Mouse (Mus musculus) kidney, adult 18-20 months (tissue): ENCODE measurements at regions not wholly inside any gene's neighbourhood (a gene's known extent, or its start where the extent isn't known, plus 50 kb on each side); places are given as distances from the start of the nearest gene placed in this dataset.

Experiments
- DNase-seq: peaks from one replicate; pipeline ENCODE4 v3.0.0; 2021

DNA sequence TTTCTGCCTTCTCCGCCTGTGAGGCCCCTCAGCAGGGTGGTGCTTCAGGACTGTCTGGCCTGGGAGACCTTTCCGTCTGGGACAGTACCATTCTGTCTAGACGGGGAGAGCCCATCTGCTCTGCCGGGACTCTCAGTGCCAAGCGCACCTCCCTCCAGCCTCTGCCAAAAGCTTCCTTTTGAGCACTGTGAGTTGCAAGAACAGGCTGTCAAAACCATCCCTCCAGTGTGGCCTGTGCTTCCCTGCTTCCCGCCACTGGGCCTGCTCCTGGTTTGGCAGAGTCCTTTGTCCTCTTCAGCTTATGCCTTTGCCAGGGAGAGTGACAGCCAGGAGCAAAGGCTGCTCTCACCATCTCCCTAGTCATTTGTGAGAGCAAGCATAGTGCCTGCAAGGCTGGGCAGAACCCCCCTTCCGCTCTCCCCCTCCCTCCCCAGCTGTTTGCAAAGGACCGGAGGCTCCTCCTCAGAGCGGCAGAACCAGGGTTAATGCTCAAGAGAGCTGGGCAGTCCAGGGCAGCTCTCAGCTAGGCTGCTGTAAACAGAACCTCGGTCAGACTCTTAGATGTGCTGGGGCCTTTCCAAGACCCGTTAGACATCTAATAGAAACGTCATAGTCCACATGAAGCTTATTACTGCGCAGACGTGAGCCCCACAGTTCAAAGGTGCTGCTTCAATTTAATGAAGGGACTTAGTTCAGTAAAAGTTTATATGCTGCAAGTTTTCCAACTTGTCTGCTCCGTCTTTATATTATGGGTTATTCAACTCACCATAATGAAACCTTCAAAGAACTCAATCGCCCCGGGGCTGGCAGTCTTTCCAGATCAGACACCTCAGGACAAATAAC lies 247.2 kb downstream of the Irs2 start:
- DNase-seq = peak; percentile 22

DNA sequence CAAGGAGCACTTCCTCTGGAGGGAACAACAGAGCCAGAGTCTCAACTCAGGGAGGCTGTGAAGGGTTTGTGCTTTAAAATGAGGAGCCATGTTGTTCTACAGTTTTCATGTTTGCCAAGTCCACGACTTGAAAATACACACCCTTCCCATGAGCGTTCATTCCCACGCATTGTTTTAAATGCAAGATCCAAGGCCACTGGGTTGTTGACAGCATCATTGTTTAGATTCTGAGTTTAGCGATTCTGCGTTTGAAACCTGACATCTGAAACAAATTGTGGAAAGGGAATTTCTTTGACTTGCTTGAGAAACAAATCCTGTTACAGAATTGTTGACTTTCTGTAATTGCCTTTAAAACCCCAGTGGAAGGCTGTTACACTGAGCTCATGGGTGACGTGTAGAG lies 248.0 kb downstream of the Irs2 start:
- DNase-seq = no peak

DNA sequence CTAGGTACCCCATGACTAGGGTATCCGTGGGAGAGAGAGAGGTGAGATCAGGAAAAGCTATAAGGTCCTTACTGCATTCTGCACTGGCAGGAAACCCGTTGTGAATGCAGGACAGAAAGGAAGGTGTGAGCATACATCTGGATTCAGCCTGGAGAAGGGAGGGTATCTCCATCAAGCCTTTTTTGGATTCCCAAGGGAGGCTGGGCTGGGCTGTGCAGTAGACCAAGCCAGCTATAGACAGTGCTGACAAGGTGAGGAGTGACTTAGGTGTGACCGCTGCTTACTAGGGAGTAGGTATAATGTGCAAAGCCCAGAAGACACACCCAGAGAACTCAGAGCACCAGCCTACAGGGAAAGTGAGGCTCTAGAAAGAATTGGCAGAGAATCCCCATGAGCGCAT lies 250.1 kb downstream of the Irs2 start:
- no peak for DNase-seq

DNA sequence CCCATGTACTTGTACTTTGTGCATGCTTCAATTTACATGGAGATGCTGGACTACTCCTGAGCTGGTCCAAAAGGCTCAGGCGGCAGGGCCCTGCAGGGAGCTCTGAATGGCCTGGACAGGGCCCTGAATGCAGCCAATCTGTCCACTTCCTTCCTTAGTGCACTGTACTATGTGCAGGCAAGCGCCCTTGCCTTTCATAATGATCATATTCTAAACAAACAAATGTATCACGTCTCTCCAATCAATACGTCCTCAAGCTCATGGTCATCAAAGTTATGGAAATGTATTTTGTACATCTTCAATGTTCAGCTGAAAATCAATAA lies 253.3 kb downstream of the Irs2 start:
- no peak for DNase-seq

DNA sequence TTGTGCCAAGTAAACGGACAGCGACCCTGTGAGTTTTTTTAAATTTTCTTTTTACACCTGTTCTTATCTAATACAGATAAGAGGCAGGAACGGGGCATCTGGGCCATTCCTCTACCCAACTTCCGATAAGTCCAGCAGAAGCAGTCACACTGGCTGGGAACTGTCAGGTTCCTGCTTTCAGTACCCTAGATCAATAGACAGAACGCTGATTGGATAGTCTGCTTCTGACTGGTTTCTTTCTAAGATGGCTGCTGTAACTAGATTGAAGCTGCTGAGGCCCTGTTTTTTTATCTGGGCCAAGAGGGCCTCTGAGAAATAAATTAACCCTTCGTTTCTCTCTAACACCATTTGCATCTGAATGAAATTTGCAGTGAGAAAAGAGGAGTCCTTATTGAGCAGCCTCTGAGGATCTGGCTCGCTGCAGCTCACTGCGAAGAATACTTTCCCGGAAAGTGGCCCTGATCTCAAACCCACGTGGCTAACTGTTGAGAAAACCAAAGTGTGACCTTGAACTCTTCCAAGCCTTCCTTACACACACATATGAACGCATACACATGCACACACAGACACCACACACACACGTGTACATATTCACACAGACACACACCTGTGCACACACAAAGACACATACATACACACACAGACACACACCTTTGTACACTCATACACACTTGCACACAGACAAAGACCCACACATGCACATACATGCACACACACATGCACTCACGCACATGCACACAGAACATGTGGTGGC lies 253.8 kb downstream of the Irs2 start:
- no peak for DNase-seq

DNA sequence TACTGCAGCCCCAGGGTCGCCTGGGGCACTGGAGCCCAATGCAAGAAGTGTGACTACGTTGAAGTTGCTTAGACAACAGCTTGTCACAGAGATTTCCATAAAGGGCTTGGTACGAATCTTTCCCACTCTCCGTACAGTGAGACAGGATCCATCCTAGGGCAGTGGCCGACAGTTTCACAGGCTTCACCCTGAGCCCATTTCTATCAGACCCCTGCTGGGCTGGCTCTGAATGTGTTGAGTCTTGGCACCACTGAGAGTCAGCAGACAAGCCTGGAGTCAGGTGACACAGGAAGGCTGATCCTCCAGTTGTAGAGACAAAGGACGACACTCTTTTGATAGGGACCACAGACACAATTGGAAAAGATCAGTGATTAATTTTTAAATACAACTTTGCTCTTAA lies 255.2 kb downstream of the Irs2 start:
- DNase-seq = no peak

DNA sequence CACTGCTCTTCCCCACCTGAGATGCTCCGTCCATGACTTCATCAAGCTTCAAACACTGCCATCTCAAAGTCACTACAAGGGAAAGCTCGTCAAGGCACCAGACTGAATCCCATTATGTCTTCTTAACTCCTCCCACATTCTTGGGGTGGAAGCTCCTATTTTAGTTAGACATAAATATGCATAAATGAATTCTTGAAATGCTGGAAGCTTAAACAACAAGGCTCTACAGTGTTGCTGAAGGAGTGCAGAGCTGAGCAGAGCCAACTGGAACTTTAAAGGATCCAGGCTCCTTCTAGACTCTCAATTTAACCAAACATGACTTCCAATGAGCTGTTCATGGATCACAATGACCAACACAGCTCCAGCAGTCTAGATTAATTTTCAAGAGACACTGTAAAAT lies 261.1 kb downstream of the Irs2 start:
- DNase-seq = no peak

DNA sequence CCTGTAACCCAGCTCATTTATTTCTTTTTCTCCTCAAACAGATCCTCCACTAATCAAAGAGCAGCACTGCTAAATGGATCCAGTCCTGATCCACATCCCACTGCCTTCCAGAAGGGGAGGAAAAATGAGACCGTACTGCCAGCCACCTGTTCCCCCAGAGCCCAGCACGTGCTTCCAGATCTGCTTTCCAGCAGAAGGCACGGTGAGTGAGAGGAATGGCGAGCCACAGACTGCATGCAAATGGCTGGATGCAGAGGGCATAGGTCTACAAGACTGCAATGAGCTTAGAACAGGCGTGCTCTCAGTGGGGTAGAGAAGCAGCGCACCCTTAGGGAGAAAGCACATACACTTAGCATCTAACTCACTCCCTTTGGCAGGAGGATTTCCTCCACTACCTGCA lies 265.0 kb downstream of the Irs2 start:
- no peak for DNase-seq

DNA sequence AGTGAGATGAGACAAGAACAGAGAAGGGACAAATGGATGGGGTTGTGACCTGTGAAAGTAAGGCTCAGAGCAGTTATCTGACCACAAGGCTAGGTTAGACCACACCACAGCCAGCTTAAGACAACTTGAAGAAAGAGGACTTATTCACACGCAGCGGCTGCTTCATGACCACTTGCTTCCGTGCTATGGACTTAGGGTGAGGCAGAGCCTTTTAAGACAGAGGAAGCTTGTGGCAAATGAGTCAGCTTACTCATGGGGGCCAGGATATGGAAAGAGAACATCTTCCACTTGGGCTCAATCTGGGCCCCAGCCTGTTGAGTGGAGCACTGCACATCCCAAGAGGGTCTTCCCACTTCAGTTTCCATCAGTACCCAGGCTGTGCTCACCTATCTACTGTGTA lies 267.4 kb downstream of the Irs2 start:
- no peak for DNase-seq

DNA sequence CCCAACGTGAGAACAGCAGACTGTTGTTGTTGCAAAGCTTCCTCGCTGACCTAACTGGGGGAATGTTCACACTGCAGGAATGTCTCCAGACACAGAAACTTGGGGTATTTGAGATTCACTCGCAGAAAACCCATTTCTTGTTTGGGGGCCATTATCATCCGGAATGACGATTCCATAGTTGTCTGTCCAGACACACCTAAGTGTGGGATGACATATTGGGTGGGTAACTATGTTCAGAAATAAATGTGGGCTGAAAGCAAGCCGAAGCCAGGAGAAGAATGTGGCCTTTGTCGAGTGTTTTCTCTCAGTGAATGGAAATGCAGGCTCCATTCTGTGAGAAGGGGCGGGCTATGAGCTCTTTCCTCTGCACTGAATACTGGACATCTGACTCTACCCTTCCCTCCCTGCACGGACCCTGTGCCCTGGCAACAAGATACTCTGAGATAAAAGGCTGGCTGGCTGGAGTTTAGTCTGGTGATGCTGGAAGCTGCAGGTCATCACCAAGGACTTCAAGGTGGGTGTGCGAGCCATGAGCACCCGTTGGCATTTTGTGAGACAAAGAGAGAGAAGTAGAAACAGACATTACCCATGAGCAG lies 269.7 kb downstream of the Irs2 start:
- no peak for DNase-seq

DNA sequence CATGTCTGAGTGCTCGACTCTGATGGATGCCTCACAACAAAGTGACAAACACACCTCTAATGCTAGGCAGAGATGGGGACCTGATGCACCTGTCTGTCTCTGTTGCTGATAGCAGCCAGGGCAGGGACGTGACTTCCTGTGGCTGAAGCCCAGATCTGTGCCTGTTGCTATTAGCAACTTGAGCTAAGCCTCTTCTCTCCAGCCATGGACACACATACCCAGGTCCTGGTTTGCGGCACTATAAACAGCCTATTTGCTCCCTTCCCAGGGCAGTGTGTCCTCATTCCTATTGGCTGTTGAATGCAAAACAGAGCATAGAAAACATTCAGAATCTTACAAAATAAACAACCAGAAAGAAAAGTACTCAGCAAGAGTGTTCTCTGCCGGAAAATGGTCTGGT lies 273.5 kb downstream of the Irs2 start:
- no peak for DNase-seq

DNA sequence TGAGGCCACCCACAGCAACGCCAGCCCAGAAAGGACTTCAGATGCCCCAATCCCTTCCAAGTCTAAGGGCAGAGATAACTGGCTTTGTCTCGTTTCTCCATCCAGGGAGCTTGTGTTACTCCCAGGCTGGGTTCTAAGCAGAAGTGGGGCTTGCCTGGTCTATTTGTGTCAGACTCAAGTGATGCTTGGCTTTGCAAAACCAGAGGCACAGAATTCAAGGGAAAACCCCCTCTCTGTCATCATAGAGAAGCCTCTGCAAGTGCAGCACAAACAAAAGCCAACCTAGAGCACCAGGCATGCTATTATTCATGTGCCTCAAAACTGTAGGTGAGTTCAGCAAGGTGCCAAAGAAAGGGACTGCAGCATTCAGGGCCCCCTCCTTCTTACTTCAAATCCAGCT lies 284.9 kb downstream of the Irs2 start:
- DNase-seq = no peak

DNA sequence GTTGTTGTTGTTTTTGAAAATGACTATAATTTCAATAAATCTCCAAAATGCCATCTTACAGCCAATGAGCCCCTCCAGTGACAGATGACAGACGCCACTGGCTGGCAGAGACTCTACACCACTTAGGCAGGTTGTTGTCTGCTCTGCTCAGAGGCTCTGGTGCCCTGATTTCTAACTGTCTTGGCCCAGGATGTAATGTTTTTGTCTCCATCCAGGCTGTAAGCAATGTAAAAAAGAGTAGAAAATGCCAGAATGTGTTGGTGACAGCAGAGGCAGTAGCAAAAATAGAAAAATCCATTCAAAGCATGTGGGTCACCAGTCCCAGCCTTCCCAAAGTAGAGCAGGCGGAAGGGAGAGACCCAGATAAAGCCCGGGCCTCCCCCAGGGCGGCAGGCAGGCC lies 285.5 kb downstream of the Irs2 start:
- DNase-seq = no peak

DNA sequence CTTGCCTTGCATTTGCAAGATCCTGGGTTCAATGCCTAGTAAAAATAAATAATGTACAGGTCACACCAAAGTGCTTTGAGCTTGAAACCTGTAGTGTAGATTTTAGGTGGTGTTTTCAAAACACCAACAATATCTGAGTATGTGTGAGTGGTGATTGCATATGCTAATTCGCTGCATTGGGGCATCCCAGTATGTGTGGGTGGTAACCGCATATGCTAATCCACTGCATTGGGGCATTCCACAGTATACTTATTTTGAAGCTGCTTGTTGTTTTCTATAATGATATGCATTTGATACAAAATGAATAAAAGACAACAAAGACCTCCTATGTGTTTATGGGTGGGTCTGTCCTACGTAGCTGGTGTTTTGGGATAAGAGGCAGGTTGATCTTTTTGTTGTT lies 285.9 kb downstream of the Irs2 start:
- no peak for DNase-seq

DNA sequence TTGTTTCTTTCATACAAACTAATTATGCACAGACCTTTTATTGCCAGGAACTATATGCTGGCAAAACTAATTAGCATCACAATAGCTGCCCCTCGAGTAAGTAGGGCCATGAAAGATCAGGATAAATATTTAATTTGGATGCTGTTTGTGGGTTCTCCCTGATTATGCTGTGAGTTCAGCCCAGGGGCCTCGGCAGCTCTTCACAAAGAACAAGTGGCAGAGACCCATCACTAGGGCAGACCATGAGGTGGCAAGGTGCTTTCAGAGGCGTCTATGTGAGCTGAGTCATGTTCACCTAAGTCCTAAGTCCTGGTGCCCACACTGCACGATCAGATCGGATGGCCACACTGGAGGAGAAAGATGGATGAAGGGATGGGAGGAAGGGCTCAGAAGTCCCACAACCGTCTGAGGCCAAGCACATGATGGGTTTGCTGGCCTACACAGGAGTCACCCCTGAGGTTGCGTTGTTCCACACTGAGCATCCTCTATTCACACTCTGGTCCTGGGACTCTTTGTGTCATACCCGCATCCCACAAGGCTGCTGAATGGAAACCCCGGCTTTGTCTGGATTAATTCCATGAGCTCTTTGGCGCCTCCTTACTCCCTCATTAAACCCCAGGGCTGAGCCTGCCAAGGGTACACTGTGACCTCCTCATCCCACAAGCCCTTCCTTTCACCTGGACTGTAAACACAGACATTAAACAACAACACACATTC lies 287.0 kb downstream of the Irs2 start:
- no peak for DNase-seq

DNA sequence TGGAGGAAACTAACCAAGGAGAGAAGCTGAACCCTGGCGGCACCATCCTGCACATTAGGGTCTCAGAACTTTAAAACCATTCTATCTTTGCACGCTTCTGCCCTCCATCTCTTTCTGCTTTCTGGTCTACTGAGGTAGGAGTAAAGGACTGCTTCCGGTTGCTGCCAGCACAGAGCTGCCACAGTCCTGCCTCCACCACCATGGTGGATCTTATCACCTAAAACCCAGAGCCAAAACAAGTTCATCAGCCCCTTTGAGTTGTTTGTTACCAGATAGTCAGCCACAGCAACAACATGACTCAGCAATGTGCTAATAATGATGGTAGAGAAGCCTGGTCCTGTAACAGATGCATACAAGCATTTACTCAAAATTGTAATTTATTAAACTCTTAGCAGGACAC lies 287.9 kb downstream of the Irs2 start:
- no peak for DNase-seq

DNA sequence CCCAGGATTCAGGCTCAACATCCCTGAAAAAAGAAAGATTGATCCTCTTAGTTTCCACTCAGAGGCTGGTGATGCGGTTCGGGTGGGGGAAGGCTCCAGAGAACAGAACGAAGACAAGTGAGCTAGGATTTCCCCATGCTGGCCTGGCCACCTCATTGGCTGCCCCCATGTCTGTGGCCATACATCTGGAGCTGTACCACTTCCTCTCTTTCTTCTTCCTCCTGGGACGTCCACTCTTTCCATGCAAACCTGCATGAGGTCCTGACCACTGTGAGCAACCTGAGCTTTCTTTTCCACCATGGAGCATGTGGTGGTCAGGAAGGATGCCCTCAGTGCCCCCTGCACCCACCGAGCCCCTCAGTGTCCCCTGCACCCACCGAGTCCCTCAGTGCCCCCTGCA lies 288.8 kb downstream of the Irs2 start:
- DNase-seq = no peak

DNA sequence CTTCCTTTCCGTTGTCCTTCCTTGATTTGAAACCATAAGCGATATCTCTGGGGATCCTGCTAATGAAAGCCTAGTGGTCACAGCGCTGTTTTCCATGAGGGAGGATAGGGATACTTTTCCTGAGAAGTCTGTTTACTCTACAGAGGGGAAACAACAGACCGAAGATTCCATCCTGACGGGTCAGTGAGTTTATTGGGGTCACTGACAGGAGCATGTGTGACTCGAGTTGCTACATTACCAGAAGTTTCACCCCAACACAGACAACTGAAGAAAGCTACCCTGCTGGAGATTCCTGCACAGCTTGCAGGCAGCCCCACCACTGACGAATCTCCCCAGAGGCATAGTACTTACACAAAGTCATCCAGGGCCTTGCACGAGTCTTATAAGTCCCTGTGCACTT lies 291.0 kb downstream of the Irs2 start:
- no peak for DNase-seq

DNA sequence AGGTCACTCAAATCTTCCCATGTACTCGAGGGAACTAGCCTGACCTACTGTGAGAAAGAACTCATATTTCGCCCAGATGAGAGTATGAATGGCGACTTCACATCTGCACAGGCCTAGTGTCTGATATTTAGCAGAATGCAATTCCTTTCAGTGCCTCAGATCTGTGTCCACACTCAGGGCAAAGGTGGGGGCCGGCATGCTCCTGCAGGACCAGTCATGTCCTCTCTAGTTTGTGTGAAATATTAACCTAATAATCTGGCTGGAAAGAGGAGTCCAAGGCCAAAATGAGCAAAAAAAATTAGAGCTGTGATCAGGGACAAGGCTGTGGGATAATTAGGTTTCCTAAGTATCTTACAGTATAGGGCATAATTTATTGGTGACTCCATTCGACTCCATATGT lies 292.1 kb downstream of the Irs2 start:
- peak; percentile 21 for DNase-seq

DNA sequence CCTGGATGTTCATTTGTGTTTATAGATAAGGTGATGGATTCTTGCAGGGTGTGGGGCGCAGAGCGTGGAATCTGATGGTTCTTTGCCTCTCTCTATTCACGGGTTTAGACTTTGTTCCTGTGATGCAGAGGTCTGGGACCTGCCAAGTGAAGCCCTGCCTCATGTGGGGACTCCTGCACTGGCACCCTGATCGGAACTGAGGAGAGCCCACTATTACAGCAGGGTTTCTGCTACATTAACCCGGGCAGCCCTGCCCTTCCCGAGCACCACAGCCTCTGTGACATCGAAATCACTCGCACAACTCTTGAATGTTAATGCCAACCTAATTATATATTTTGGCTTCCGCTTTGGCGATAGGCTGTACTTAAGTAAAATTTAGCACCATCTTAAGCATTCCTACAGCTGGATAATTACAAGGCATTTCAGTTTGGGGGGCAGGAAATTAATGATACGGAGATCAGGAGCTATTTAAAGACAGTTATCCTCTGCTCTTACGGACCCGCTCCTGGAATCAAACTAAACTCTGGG lies 294.7 kb downstream of the Irs2 start:
- DNase-seq = no peak

DNA sequence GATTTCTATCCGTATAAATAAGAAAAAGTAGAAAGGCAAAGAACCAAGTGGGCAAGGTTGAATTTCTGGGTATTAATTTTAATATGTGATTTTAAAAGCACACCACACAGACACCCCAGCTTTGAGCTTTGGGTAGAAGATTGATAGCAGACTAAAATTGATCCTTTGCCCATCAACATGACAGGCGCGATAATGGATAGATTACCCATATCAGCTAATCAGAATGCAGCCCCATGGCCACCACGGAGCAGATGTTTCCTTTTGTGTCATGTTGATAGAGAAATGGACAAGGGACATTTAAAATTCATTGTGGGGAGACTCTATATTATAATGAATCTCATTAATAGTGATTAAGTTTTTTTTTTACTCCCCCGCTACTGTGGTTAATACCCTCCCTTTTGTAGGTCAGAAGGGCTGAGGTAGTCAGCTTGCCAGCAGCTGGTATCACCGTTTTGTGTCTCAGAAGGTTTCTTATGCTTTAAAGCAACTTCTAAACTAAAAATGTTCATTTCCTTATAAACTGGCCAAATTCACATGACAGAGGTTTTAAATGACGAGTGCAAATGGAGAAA lies 296.1 kb downstream of the Irs2 start:
- no peak for DNase-seq

DNA sequence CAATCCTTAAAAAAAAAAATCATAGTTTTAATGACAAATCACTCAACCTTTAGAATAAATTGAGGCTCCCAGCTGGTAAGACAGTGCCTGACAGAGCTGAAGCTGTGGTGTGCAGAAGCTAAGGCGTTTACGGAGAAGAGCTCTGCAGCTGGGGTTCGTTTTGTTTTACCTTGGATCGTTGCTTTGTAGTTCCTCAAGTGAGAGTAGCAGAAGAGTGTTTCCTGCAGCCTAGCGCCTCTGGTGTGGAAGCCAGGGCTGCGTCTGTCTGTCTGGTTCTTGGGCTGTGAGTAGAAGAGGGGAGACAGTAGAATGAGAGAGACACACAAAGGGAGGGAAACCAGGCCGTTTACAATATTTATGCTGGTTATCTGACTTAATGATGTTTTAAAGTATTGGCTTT lies 296.8 kb downstream of the Irs2 start:
- no peak for DNase-seq

DNA sequence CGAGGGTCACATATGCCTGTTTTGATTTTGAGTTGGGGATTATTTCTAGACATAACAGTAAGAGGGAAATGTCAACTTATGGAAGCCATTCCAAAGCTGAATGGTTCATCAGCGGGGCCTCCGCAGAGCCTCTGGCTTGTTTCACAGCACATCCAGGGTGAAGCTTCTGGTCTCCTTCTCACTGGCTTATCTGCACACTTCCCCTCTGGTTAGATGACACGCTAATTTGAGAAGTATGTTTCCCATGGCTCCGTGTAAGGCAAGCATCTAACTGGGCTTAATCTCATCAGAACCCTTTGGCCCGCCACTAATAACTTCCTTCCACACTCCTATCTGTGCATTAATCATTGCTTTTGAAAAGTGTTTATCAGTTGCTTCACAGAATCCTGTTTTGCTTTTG lies 299.7 kb downstream of the Irs2 start:
- no peak for DNase-seq
